Mouse (Mus musculus): ENCODE measurements around the gene Rora. TPM values are rescaled to one million over a fixed set of nuclear protein-coding genes. Genes with fewer than 3 reads are reported as not detected.

Gene Rora
- polyA plus RNA-seq, 1 experiment from 2014 or later, result 11.1 TPM

DNA sequence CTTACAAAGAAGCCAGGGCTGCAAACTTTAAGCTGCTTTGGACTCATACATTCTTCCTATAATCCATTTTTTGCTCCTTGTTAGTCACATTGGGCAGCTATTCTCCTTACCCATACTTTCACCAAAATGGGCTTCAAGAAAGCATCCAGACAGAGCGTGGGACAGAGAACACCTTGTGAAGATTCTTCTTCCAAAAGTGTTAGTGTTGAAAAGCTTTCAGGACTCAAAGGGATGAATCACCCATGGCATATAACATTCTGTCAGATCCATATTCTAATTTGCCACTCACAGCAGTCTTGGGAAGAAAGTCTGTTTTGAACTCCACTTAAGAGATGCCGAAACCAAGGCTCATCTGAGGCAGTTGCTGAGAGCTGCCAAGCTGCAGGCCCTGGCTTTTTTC, 222.2 kb downstream of the Rora start:
- 93% methylated on average over 2 of the region's 2 CpGs for WGBS
- H3K36me3 ChIP-seq, result no peaks in the 10 kb centered on the region
- peaks cover 21% of the 10 kb centered on the region for H3K4me1 ChIP-seq (replicated peaks)
- no peak for ATAC-seq (ENCODE audit: low read depth)
- H3K9ac ChIP-seq, result no peak overlapping the region
- H3K27me3 ChIP-seq, result no peaks in the 10 kb centered on the region
- H3K27ac ChIP-seq (replicated peaks), result no peak overlapping the region
- no peaks in the 10 kb centered on the region for H3K9me3 ChIP-seq
- H3K4me3 ChIP-seq, result no peak overlapping the region
- H3K4me2 ChIP-seq, result no peak overlapping the region

DNA sequence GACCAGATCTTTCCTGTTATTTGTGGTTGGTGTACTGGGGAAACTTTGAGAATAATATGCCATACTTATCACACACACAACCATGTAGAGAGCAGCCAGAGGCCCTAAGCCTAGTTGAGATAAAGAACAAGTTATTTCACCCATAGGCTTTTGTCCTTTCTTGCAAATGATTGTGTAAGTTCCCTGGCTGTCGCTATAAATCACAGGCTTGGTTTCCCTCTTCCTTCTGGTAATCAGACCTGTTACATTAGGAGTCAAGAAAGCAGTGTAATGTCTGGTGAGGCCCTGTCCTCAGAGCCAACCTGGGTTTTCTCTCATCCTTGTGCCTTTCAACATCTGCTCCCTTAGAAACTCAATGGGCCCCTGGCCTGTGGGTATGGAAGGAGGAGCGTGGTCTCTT, 222.7 kb downstream of the Rora start:
- H3K9ac ChIP-seq, result no peak overlapping the region
- ATAC-seq (ENCODE audit: low read depth), result no peak
- H3K27me3 ChIP-seq, result no peaks in the 10 kb centered on the region
- no peaks in the 10 kb centered on the region for H3K36me3 ChIP-seq
- H3K27ac ChIP-seq (replicated peaks), result no peak overlapping the region
- WGBS, result 90% methylated on average over 2 of the region's 2 CpGs
- peaks cover 26% of the 10 kb centered on the region for H3K4me1 ChIP-seq (replicated peaks)
- H3K4me3 ChIP-seq, result no peak overlapping the region
- no peak overlapping the region for H3K4me2 ChIP-seq
- H3K9me3 ChIP-seq, result no peaks in the 10 kb centered on the region

DNA sequence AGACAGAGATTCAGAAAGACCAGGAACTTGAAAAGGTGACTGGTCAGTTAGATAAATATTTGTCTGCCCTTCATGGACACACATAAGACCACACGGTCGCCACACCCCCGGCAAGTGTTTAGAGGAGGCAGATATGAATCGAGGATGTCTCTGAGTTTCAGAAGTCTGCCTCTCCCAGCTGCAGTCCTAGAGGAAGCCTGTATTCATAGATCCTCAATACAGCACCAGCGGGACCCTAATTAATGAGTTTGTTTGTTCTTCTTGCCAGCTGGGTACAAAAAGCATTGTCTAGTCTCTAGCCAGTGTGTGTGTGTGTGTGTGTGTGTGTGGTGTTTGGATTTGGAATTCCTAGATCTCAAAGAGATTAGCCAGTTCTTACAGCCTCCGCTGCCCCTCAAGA, 228.3 kb downstream of the Rora start:
- Histone ChIP-seq H3K36me3 (no peaks in the 10 kb centered on the region), H3K9ac (no peak overlapping the region), H3K27ac (replicated peaks) (0 out of 2 replicates have a peak overlapping the region, but pooled peaks have one; percentile 35), H3K27me3 (no peaks in the 10 kb centered on the region), H3K4me1 (replicated peaks) (peaks cover 44% of the 10 kb centered on the region), H3K4me2 (no peak overlapping the region), H3K9me3 (no peaks in the 10 kb centered on the region), H3K4me3 (no peak overlapping the region)
- 27% methylated on average over 6 of the region's 6 CpGs for WGBS
- peak; percentile 50; the same call in 1 of the 2 replicates for ATAC-seq (ENCODE audit: low read depth)

DNA sequence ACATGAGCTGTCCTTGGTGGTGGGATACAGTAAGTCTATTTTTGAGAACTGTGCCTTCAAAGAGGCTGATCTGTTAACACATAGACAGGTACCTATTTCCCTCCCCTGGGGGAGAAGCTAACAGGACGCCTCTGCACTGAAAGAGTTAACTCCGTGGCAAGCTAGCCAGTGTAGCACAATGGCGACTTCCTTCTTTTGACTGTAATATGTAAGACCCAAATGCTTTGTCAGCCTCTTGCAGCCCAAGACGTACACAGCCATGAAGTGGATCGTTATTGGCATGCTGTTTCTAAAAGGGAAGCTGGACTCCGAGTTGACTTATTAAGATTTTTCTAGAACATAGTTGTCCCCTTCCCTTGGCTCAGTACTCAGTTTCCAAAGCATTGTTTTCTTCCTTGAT, 229.4 kb downstream of the Rora start:
- Histone ChIP-seq H3K4me1 (replicated peaks) (peaks cover 36% of the 10 kb centered on the region), H3K4me2 (no peak overlapping the region), H3K36me3 (no peaks in the 10 kb centered on the region), H3K9me3 (no peaks in the 10 kb centered on the region), H3K27ac (replicated peaks) (no peak overlapping the region), H3K4me3 (no peak overlapping the region), H3K9ac (no peak overlapping the region), H3K27me3 (no peaks in the 10 kb centered on the region)
- no peak for ATAC-seq (ENCODE audit: low read depth)
- WGBS, result 57% methylated on average over 6 of the region's 6 CpGs

DNA sequence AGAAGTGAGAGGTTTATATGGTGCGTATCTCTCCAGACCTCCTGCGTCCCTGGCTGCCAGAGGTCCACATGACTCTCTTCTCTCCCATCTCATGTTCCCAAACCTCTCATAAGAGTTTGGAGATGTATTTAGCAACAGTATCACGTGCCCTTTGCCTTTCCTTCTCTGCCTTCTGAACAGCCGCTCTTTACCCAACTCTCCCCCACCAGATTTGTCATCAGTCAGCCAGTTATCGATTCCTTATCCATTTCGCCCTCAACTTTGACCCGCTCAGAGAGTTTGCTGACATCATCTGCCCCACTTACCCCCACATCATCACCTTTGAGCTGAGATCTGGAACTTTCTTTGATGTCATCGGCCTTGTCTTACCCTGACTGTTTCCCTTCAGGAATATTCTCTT, 230.1 kb downstream of the Rora start:
- Histone ChIP-seq H3K9ac (no peak overlapping the region), H3K4me1 (replicated peaks) (peaks cover 43% of the 10 kb centered on the region), H3K36me3 (no peaks in the 10 kb centered on the region), H3K4me2 (no peak overlapping the region), H3K9me3 (no peaks in the 10 kb centered on the region), H3K27ac (replicated peaks) (no peak overlapping the region), H3K27me3 (no peaks in the 10 kb centered on the region), H3K4me3 (no peak overlapping the region)
- 94% methylated on average over 8 of the region's 8 CpGs for WGBS
- no peak for ATAC-seq (ENCODE audit: low read depth)

DNA sequence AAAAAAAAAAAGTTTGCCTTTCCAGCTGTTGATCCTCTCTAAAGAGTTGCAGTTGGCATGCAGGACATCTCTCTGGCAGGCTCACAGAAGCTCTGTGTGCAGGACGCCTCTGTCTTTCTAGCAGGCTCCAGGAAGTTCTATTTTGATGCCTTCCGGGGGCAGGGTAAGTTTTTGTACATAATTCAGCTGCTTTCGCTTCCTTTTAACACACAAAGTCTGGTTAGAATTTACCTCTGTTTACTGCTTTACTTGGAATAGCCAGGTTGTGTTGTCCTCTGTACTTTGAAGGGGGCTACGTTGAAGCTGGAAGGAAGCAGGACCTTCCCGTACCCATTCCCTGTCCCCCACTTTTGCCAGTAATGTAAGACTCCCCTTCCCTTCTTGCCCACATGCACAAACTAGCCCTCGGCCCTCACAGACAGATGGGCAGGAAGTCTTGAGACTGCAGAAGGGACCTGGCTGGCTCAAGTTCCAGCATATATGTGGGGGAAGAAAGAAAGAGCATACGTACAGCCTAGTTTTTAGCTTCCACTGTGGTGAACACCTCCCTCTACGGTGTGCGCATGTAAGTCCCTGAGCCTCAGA, 231.0 kb downstream of the Rora start:
- H3K27ac ChIP-seq (replicated peaks), result no peak overlapping the region
- H3K9me3 ChIP-seq, result no peaks in the 10 kb centered on the region
- H3K4me3 ChIP-seq, result no peak overlapping the region
- H3K9ac ChIP-seq, result no peak overlapping the region
- 81% methylated on average over 9 of the region's 9 CpGs for WGBS
- no peak for ATAC-seq (ENCODE audit: low read depth)
- no peaks in the 10 kb centered on the region for H3K27me3 ChIP-seq
- H3K36me3 ChIP-seq, result no peaks in the 10 kb centered on the region
- H3K4me1 ChIP-seq (replicated peaks), result peaks cover 42% of the 10 kb centered on the region
- H3K4me2 ChIP-seq, result no peak overlapping the region

DNA sequence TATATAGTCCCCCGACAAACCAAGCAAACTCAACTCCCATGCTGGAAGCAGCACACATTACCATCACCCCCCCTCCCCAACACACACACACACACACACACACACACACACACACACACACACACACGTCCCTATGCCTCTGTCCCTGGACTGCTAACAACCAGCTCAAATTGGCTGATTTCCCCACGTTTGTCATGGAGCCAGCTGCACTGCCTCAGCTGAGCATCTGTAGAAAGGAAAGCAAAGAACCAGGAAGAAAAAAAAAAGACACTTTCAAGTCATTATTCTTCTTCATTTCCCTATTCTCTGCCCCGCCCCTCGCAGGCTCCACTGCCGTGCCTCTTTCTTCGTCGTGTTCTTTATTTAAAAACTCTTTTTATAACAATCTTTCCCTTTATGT, 235.1 kb downstream of the Rora start:
- Histone ChIP-seq H3K27me3 (no peaks in the 10 kb centered on the region), H3K4me1 (replicated peaks) (peaks cover 11% of the 10 kb centered on the region), H3K4me3 (no peak overlapping the region), H3K27ac (replicated peaks) (no peak overlapping the region), H3K9ac (no peak overlapping the region), H3K4me2 (no peak overlapping the region), H3K36me3 (no peaks in the 10 kb centered on the region), H3K9me3 (no peaks in the 10 kb centered on the region)
- ATAC-seq (ENCODE audit: low read depth), result peak; percentile 43; the same call in 1 of the 2 replicates
- 36% methylated on average over 8 of the region's 8 CpGs for WGBS

DNA sequence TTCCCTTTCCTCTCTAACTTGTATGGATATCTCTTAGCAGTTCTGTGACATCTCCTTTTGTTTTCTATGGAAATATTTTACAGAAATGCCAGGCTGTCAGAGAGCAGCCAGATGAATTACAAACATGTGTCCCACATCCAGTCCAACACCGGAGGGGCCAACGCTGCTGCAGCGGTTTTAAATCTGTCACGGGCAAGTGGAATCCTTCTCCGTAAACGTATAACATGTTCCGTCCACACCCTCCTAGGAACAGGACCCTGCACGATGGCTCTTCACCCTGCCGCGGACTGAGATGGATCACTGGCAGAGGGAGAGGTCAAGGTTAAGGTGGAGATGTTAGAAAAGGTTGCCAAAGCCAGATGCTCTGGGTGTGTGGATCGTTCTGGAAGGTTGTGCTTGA, 237.8 kb downstream of the Rora start:
- Histone ChIP-seq H3K4me1 (replicated peaks) (peaks cover 11% of the 10 kb centered on the region), H3K27ac (replicated peaks) (no peak overlapping the region), H3K36me3 (no peaks in the 10 kb centered on the region), H3K9me3 (no peaks in the 10 kb centered on the region), H3K9ac (no peak overlapping the region), H3K4me2 (no peak overlapping the region), H3K27me3 (no peaks in the 10 kb centered on the region), H3K4me3 (no peak overlapping the region)
- 79% methylated on average over 11 of the region's 11 CpGs for WGBS
- ATAC-seq (ENCODE audit: low read depth), result no peak

DNA sequence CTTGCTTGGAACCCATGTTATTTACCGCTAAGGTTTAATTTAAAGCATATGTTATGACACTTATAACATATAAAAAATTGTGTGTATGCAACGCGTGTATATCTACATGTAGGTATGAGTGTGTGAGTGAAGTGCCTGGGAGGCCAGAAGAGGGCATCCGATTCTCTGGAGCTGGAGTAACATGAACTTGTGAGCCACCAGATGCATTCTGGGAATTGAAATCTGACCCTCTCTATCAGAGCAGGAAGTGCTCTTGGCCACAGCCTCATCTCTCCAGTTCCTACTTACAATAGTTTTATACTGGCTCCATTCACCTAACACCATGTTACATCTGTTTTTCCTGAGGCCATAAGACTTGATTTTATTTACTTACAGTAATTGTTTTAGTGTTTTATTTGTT, 238.8 kb downstream of the Rora start:
- Histone ChIP-seq H3K27me3 (no peaks in the 10 kb centered on the region), H3K4me3 (no peak overlapping the region), H3K36me3 (no peaks in the 10 kb centered on the region), H3K4me1 (replicated peaks) (peaks cover 11% of the 10 kb centered on the region), H3K9ac (no peak overlapping the region), H3K27ac (replicated peaks) (no peak overlapping the region), H3K4me2 (no peak overlapping the region), H3K9me3 (no peaks in the 10 kb centered on the region)
- 92% methylated on average over 4 of the region's 4 CpGs for WGBS
- ATAC-seq (ENCODE audit: low read depth), result no peak

DNA sequence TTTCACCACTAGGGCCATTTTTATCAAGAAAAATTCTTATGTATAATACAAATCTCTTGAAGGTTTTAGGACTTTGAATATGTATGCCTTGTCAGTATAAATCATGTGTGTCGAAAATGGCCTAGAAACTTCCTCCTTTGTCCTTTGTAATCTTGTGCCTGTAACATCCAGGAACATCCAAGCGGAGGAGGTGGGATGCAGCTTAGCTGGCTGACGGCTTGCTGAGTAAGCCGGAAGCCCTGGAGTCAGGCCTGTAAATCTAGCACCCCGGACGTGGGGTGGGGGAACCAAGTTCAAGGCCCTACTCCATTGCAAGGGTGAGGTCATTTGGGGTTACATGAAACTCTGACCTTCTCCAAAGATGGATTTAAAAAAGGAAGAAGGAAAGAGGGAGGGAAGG, 239.3 kb downstream of the Rora start:
- WGBS, result 68% methylated on average over 6 of the region's 6 CpGs
- Histone ChIP-seq H3K4me2 (no peak overlapping the region), H3K4me3 (no peak overlapping the region), H3K27ac (replicated peaks) (no peak overlapping the region), H3K4me1 (replicated peaks) (peaks cover 11% of the 10 kb centered on the region), H3K9me3 (no peaks in the 10 kb centered on the region), H3K9ac (no peak overlapping the region), H3K27me3 (no peaks in the 10 kb centered on the region), H3K36me3 (no peaks in the 10 kb centered on the region)
- no peak for ATAC-seq (ENCODE audit: low read depth)

DNA sequence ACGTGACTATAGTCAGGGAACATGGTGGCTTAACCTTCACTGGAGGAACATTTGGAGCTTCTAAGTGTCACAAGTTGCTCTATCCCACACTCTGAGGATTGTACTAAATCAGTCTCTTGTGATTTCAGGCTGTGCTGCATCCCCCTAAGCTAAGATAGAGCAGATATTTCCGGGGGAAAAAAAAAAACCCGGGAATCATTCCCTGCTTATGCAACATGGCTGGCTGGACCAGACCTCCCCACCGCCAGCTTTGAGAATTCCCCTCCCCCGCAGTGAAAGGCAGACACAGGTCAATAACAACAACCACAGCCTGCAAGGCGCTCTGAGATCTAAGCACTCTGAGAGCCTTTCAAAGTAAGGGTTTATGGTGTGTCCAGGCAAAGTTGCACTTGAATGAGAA, 244.7 kb downstream of the Rora start:
- Histone ChIP-seq H3K36me3 (no peaks in the 10 kb centered on the region), H3K4me3 (no peak overlapping the region), H3K27ac (replicated peaks) (no peak overlapping the region), H3K27me3 (no peaks in the 10 kb centered on the region), H3K9ac (no peak overlapping the region), H3K9me3 (no peaks in the 10 kb centered on the region), H3K4me2 (no peak overlapping the region), H3K4me1 (replicated peaks) (no peaks in the 10 kb centered on the region)
- no peak for ATAC-seq (ENCODE audit: low read depth)
- WGBS, result 78% methylated on average over 6 of the region's 6 CpGs

DNA sequence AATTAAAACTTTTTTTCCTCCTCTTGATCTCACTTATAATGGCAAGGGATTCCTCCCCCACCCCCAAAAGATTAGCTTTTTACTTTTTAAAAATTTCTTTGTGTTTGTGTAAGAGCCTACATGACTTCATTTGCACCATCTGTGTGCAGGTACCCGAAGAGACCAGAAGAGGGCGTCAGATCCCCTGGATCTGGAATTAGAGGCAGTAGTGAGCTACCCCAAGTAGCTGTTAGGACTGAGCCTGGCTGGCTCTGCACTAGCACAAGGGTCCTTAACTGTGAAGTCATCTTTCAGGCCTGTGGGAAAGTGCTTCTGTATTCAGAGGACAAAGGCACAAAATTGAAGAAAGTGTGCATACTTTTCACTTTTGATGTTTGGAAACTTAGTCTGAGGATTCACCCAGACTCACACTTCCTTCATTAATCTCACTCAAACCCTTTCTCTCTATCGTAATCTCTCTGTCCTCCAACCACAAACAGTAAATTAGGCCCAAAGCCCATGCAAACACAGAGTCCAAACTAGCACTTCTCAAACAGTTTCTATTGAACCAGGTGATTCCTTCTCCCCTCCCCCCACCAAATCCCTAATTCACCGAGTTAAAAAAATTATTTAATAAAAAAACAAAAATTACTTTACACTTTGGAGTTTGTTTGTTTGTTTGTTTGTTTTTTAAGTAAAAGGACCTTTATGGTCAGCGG, 246.1 kb downstream of the Rora start:
- peaks cover 8% of the 10 kb centered on the region; the same call in 1 of the 2 replicates for H3K4me1 ChIP-seq (replicated peaks)
- WGBS, result 86% methylated on average over 5 of the region's 5 CpGs

More for the DNA sequence above, 246.1 kb downstream of the Rora start:
- no peak overlapping the region for H3K9ac ChIP-seq
- no peaks in the 10 kb centered on the region for H3K27me3 ChIP-seq
- H3K36me3 ChIP-seq, result no peaks in the 10 kb centered on the region
- H3K4me2 ChIP-seq, result no peak overlapping the region
- H3K9me3 ChIP-seq, result no peaks in the 10 kb centered on the region
- H3K27ac ChIP-seq (replicated peaks), result no peak overlapping the region
- no peak for ATAC-seq (ENCODE audit: low read depth)
- H3K4me3 ChIP-seq, result no peak overlapping the region
